ENCODE assay signal across 21 mouse cellular contexts in genomic region chr1:170702958-170703357, GRCm38 (mm10). TPM values are rescaled to one million over a fixed set of nuclear protein-coding genes. Genes with fewer than 3 reads are reported as not detected.
A peak's percentile ranks its signal among the peaks of the same experiment; 100 is the strongest.
DNase-seq lines count a peak whose midpoint lies in the region; ATAC-seq and TF ChIP-seq lines count a peak whose summit lies in the region.
"Had no signal": no experiment of that assay in that cellular context is flagged by ENCODE, and none has a peak within 500 bp of the region (broad histone marks: within the 10 kb centered on the region; RNA-seq: fewer than 3 reads in every experiment).

No protein-coding gene starts in this region.

- WGBS in kidney, adult 2 months, result 83% methylated on average over 6 of the region's 6 CpGs

- H3K27me3 ChIP-seq in kidney, adult 2 months (replicated peaks; ENCODE audit: control insufficient read depth, insufficient read depth, low read length), result no peaks in the 10 kb centered on the region
- H3K27me3 ChIP-seq: CH12.LX; embryonic facial prominence, embryonic 13.5 days; forebrain, embryonic 13.5 days; heart, embryonic 15.5 days; hindbrain, embryonic 13.5 days had no signal

- no peaks in the 10 kb centered on the region for H3K4me1 ChIP-seq in kidney, adult 2 months (ENCODE audit: control insufficient read depth, insufficient read depth, low read length)
- H3K4me1 ChIP-seq: hindbrain, embryonic 13.5 days had no signal

- DNase-seq in 3T3-L1 (ENCODE audit: low read depth, low spot score) (peak; percentile 62), 416B (ENCODE audit: low read depth) (peak; percentile 65)
- no peak for DNase-seq in kidney, adult 2 months
- DNase-seq in kidney, postnatal 36 days, result no peak
- no peak for DNase-seq in cerebellum, adult 11-12 months
- DNase-seq: adrenal gland, adult 8-10 months; adrenal gland, postnatal 36 days; cerebellum, adult 8-10 months; cerebellum, postnatal 14 days; gastrocnemius, adult 2 months; gastrocnemius, postnatal 25 days; heart, adult 18-20 months; heart, postnatal 14 days had no signal

- TF ChIP-seq POLR2A in kidney, adult 2 months (IDR thresholded peaks at IDR 0.05; ENCODE audit: low read depth, low read length), result no peak

- H3K4me3 ChIP-seq in kidney, adult 2 months (ENCODE audit: insufficient read depth, low read depth, low read length), result no peak overlapping the region
- H3K4me3 ChIP-seq: embryonic facial prominence, embryonic 13.5 days; forebrain, embryonic 13.5 days; gastrocnemius, adult 2 months; heart, embryonic 15.5 days; hindbrain, embryonic 13.5 days had no signal

- no peak for TF ChIP-seq CTCF in kidney, adult 2 months (conservative IDR thresholded peaks at IDR 0.05; ENCODE audit: insufficient read depth, insufficient read length, low read depth, low read length)

- H3K27ac ChIP-seq in kidney, adult 2 months (ENCODE audit: insufficient read depth, low read depth, low read length), result no peak overlapping the region
- H3K27ac ChIP-seq: embryonic facial prominence, embryonic 13.5 days; forebrain, embryonic 13.5 days; gastrocnemius, adult 2 months; heart, embryonic 15.5 days; hindbrain, embryonic 13.5 days; hindbrain, postnatal 0 days had no signal

- 0 out of 2 replicates have a peak, but pooled peaks have one; percentile 20 for ATAC-seq in common myeloid progenitor, adult 5-6 weeks (replicated peaks; ENCODE audit: low read depth, poor library complexity, severe bottlenecking)
- peak; percentile 54 for ATAC-seq in megakaryocyte, adult 5-6 weeks (ENCODE audit: poor library complexity, severe bottlenecking)
- ATAC-seq: forebrain, embryonic 13.5 days; hindbrain, postnatal 0 days had no signal

- no peaks in the 10 kb centered on the region for H3K36me3 ChIP-seq in kidney, adult 2 months (ENCODE audit: control insufficient read depth, insufficient read depth, low read length)
- H3K36me3 ChIP-seq: heart, embryonic 15.5 days had no signal

RNA-seq across cellular contexts. Expression of gene Olfml2b, which starts 58.6 kb away (rescaled TPM):
- total RNA-seq in common myeloid progenitor, adult 5-6 weeks (2017), result 0.27 and 0.68 TPM in 2 replicates
- 9.0 and 9.2 TPM in 2 replicates for total RNA-seq in megakaryocyte, adult 5-6 weeks (2015)
- total RNA-seq in megakaryocyte, adult 5-6 weeks (2017), result 10.8 and 16.5 TPM in 2 replicates
- polyA plus RNA-seq in kidney, adult 2 months (2012; rRNA removed), result 4.2 and 5.4 TPM in 2 replicates

Comparison
In these comparisons a context has a peak if more than half of its experiments do, and no peak if none do; other contexts are left out.
1. DNase-seq: peak in 3T3-L1 (single experiment) and 416B (single experiment); none in kidney, adult 2 months (single experiment), kidney, postnatal 36 days (0 of 2) and cerebellum, adult 11-12 months (single experiment).